Mouse (Mus musculus): ENCODE results near the gene Fscn1.

The Fscn1 gene

GRCm38 (mm10) chr5:142959576-142960556 is at the start of gene Fscn1:
TSS of gene Fscn1 (plus strand) at chr5:142960343.
- peak; percentile 64 for DNase-seq (ENCODE audit: low read depth, low spot score)

GRCm38 (mm10) chr5:142911629-142912028 is 48.5 kb upstream of the Fscn1 start:
- DNase-seq (ENCODE audit: low read depth, low spot score), result no peak

GRCm38 (mm10) chr5:142912320-142912719 is 47.8 kb upstream of the Fscn1 start:
- no peak for DNase-seq (ENCODE audit: low read depth, low spot score)

GRCm38 (mm10) chr5:142912739-142913138 is 47.4 kb upstream of the Fscn1 start:
- DNase-seq (ENCODE audit: low read depth, low spot score), result peak; percentile 35

GRCm38 (mm10) chr5:142915231-142915630 is 44.9 kb upstream of the Fscn1 start:
- DNase-seq (ENCODE audit: low read depth, low spot score), result no peak

- no peak for DNase-seq (ENCODE audit: low read depth, low spot score)
Measured at GRCm38 (mm10) chr5:142916593-142916992, 43.5 kb upstream of the Fscn1 start.

- DNase-seq (ENCODE audit: low read depth, low spot score), result no peak
Measured at GRCm38 (mm10) chr5:142917402-142917801, 42.7 kb upstream of the Fscn1 start.

GRCm38 (mm10) chr5:142920311-142921073 is 39.7 kb upstream of the Fscn1 start:
- peak; percentile 94 for DNase-seq (ENCODE audit: low read depth, low spot score)

GRCm38 (mm10) chr5:142921074-142921459 is 39.1 kb upstream of the Fscn1 start:
- no peak for DNase-seq (ENCODE audit: low read depth, low spot score)

- DNase-seq (ENCODE audit: low read depth, low spot score), result no peak
Measured at GRCm38 (mm10) chr5:142922251-142922650, 37.9 kb upstream of the Fscn1 start.

GRCm38 (mm10) chr5:142923781-142924180 is 36.4 kb upstream of the Fscn1 start:
- DNase-seq (ENCODE audit: low read depth, low spot score), result no peak

- DNase-seq (ENCODE audit: low read depth, low spot score), result no peak
Measured at GRCm38 (mm10) chr5:142924336-142924959, 35.7 kb upstream of the Fscn1 start.

GRCm38 (mm10) chr5:142926204-142926939 is 33.8 kb upstream of the Fscn1 start:
- peak; percentile 64 for DNase-seq (ENCODE audit: low read depth, low spot score)

GRCm38 (mm10) chr5:142926940-142927228 is 33.3 kb upstream of the Fscn1 start:
- DNase-seq (ENCODE audit: low read depth, low spot score), result peak; percentile 51

GRCm38 (mm10) chr5:142927341-142927930 is 32.7 kb upstream of the Fscn1 start:
- DNase-seq (ENCODE audit: low read depth, low spot score), result no peak

- DNase-seq (ENCODE audit: low read depth, low spot score), result peak; percentile 88
Measured at GRCm38 (mm10) chr5:142928749-142929399, 31.3 kb upstream of the Fscn1 start.

GRCm38 (mm10) chr5:142929400-142929752 is 30.8 kb upstream of the Fscn1 start:
- DNase-seq (ENCODE audit: low read depth, low spot score), result no peak

GRCm38 (mm10) chr5:142931241-142931745 is 28.9 kb upstream of the Fscn1 start:
- DNase-seq (ENCODE audit: low read depth, low spot score), result no peak

- peak; percentile 80 for DNase-seq (ENCODE audit: low read depth, low spot score)
Measured at GRCm38 (mm10) chr5:142932084-142932685, 28.0 kb upstream of the Fscn1 start.

GRCm38 (mm10) chr5:142932731-142933130 is 27.4 kb upstream of the Fscn1 start:
- no peak for DNase-seq (ENCODE audit: low read depth, low spot score)
